Mouse (Mus musculus): ENCODE results near the gene Hddc3.

DNA sequence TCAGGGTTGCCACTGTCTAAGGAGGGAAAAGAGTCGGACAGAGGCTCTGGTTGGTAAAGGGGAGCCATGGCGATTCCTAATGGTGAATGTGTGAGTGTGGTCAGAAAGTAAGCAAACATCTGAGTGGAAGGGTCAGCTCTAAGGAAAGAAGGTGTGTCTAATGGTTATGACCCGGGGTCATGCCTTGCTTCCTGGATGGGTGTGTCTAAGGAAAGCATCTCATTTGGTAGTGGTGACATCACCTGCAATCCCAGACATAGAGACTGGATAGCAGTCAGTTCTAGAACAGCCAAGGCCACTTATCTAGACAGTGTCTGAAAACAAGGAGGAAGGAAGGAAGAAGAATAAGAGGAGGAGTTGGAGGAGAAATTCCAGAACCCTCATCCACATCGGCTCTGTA is 8.1 kb upstream of the Hddc3 start:
- no peak for TF ChIP-seq TCF12 (IDR thresholded peaks at IDR 0.05; ENCODE audit: low read depth, low read length)
- TF ChIP-seq GABPA (IDR thresholded peaks at IDR 0.05; ENCODE audit: low read depth, low read length) = no peak
- no peak for TF ChIP-seq ZC3H11A (IDR thresholded peaks at IDR 0.05; ENCODE audit: low read depth, low read length)
- no peak for TF ChIP-seq POLR2AphosphoS5 (IDR thresholded peaks at IDR 0.05; ENCODE audit: borderline replicate concordance, low read depth, low read length)
